Mouse (Mus musculus) adrenal gland, postnatal 14 days (tissue): Measurements from ENCODE around the gene Gm16405. TPM values are rescaled to one million over a fixed set of nuclear protein-coding genes. Genes with fewer than 3 reads are reported as not detected.
"Not testable (repeated sequence)": the region's sequence is repeated elsewhere in the genome, so short reads cannot be mapped to it uniquely, and the experiment has no call there.

Experiments
- DNase-seq: peaks from one replicate; pipeline ENCODE4 v3.0.0; 2021; ENCODE audit warnings: mixed read lengths
- long read RNA-seq, 2 experiments: library from polyadenylated mRNA; stranded (forward); transcript quantifications; one replicate each; pipeline ENCODE4 v2.0.0; 2021
- total RNA-seq: library from RNA; stranded (reverse); gene quantifications from 2 replicates; pipeline ENCODE4 v1.2.3, GENCODE M21; 2021

Gm16405 gene
- not detected in 2 replicates for total RNA-seq
- long read RNA-seq, experiment 1 = 0 reads
- long read RNA-seq, experiment 2 = 0 reads

GRCm38 (mm10) chrX:54530908-54531307, at the start of gene Gm16405:
TSS of gene Gm16405 (plus strand) at chrX:54531208.
- not testable (repeated sequence) for DNase-seq

Other genes with a start within 250 kb of the Gm16405 start
- not detected in 2 replicates for gene Gm16430, start 91.0 kb downstream of the Gm16405 start, total RNA-seq